Mouse (Mus musculus) heart, postnatal 36 days (tissue): ENCODE data around the gene Olfr23. TPM values are rescaled to one million over a fixed set of nuclear protein-coding genes. Genes with fewer than 3 reads are reported as not detected.
"Not testable (repeated sequence)": the region's sequence is repeated elsewhere in the genome, so short reads cannot be mapped to it uniquely, and the experiment has no call there.

Source experiments
- DNase-seq, 2 experiments: peaks; one replicate each; pipeline ENCODE4 v3.0.0; 2021 to 2022
- intact Hi-C: fragments of 180-260 bp; cut with DNase I; formaldehyde crosslinking; loops from one replicate; pipeline ENCODE4 v1.15.1; 2025
- total RNA-seq, 2 experiments: library from RNA; stranded (reverse); gene quantifications; 2 replicates each; pipeline ENCODE4 v1.2.3; 2021

The Olfr23 gene
- not detected for total RNA-seq

- intact Hi-C loops, result no loop called here
- no peak for DNase-seq
These were observed at the start of gene Olfr23 for GRCm38 (mm10) chr11:73936377-73936776. Gene Olfr23 (plus strand): TSS chr11:73936677.

- intact Hi-C loops, result no loop called here
- DNase-seq, result no peak
These were observed 45.8 kb upstream of the Olfr23 start, which contains the start of gene Olfr394 for GRCm38 (mm10) chr11:73890671-73891070. Gene Olfr394 (minus strand): TSS chr11:73890771.

- DNase-seq, intact Hi-C loops: not testable (repeated sequence)
These were observed 27.3 kb upstream of the Olfr23 start, which contains the start of gene Olfr395 for GRCm38 (mm10) chr11:73909199-73909598. Gene Olfr395 (minus strand): TSS chr11:73909299.

- intact Hi-C loops, result no loop called here
- DNase-seq, result no peak
These were observed 24.0 kb downstream of the Olfr23 start, which contains the start of gene Olfr397 for GRCm38 (mm10) chr11:73960517-73960916. Gene Olfr397 (plus strand): TSS chr11:73960817.

GRCm38 (mm10) chr11:73990307-73990706, 53.8 kb downstream of the Olfr23 start, which contains the start of gene Olfr398:
Gene Olfr398 (minus strand): TSS chr11:73990407.
- intact Hi-C loops, result no loop called here
- DNase-seq, result no peak

Other genes starting within 250 kb of the Olfr23 start
- gene Zfp735, start 247.9 kb upstream of the Olfr23 start, total RNA-seq, result not detected
- not detected for gene Olfr389, start 156.0 kb upstream of the Olfr23 start, total RNA-seq
- not detected for gene Olfr390, start 153.7 kb upstream of the Olfr23 start, total RNA-seq
- not detected for gene Olfr391-ps, start 133.6 kb upstream of the Olfr23 start, total RNA-seq
- gene Olfr392, start 119.6 kb upstream of the Olfr23 start, total RNA-seq, result not detected
- gene Olfr393, start 85.2 kb upstream of the Olfr23 start, total RNA-seq, result not detected
- not detected for gene Olfr394, start 45.9 kb upstream of the Olfr23 start, total RNA-seq
- gene Olfr395, start 27.4 kb upstream of the Olfr23 start, total RNA-seq, result not detected
- not detected for gene Olfr397, start 24.1 kb downstream of the Olfr23 start, total RNA-seq
- not detected for gene Olfr398, start 53.7 kb downstream of the Olfr23 start, total RNA-seq
- gene Olfr139, start 119.9 kb downstream of the Olfr23 start, total RNA-seq, result not detected
- gene Olfr399, start 119.9 kb downstream of the Olfr23 start, total RNA-seq, result not detected
- not detected for gene Zfp616, start 133.3 kb downstream of the Olfr23 start, total RNA-seq
- gene Olfr401, start 177.0 kb downstream of the Olfr23 start, total RNA-seq, result not detected
- gene Olfr402, start 216.9 kb downstream of the Olfr23 start, total RNA-seq, result not detected
- not detected for gene Olfr403, start 249.6 kb downstream of the Olfr23 start, total RNA-seq